Mouse (Mus musculus): Measurements from ENCODE around the gene Arcn1.

DNA sequence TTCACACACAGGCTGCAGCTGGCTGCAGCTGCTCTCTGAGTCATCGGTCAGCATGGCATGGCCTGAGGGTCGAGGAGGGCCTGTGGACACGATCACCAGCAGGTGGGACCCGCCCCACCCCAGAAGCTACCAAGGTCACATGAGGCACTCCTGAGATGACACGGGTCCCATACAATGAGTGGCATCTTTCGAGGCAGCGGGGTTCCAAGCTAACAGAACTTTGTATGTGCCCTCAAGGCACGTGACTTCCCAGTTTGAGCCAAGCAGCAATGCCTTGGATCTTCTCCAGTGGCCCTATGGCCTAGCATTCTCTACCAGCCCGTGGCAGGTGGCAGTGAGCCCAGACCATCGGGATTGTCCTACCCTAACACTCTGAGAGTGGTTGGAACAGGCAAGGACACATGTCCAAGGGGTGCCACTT lies 49.8 kb downstream of the Arcn1 start:
- TF ChIP-seq POLR2A (IDR thresholded peaks at IDR 0.05; ENCODE audit: low read depth, low read length) (no peak), CTCF (IDR thresholded peaks at IDR 0.05; ENCODE audit: extremely low read depth, insufficient read depth, insufficient read length, insufficient replicate concordance) (no peak)

Data from spleen, adult 2 months (tissue).